Mouse (Mus musculus) 3134 (cell line): ENCODE results near the gene F12.

Experiments
- DNase-seq: peaks from one replicate; pipeline ENCODE4 v3.0.0-alpha.2; 2011; ENCODE audit warnings: low spot score; ENCODE audit not compliant: insufficient read length; ENCODE audit errors: extremely low read depth

Gene F12

GRCm38 (mm10) chr13:55426613-55427012 lies at the start of gene F12:
TSS of gene F12 (minus strand) at chr13:55426793.
- no peak for DNase-seq

- no peak for DNase-seq
Measured at GRCm38 (mm10) chr13:55476256-55476655, 49.7 kb upstream of the F12 start.

- DNase-seq = no peak
Measured at GRCm38 (mm10) chr13:55475750-55476149, 49.2 kb upstream of the F12 start.

GRCm38 (mm10) chr13:55474621-55475069 lies 48.1 kb upstream of the F12 start:
- no peak for DNase-seq

- no peak for DNase-seq
Measured at GRCm38 (mm10) chr13:55473961-55474360, 47.4 kb upstream of the F12 start.

GRCm38 (mm10) chr13:55473076-55473831 lies 46.7 kb upstream of the F12 start:
- DNase-seq = peak; percentile 67

- peak; percentile 81 for DNase-seq
Measured at GRCm38 (mm10) chr13:55472132-55473022, 45.8 kb upstream of the F12 start.

GRCm38 (mm10) chr13:55471819-55472131 lies 45.2 kb upstream of the F12 start:
- DNase-seq = no peak

GRCm38 (mm10) chr13:55471156-55471818 lies 44.7 kb upstream of the F12 start:
- DNase-seq = peak; percentile 88

GRCm38 (mm10) chr13:55470372-55470771 lies 43.8 kb upstream of the F12 start:
- peak; percentile 73 for DNase-seq

GRCm38 (mm10) chr13:55468851-55469560 lies 42.4 kb upstream of the F12 start:
- no peak for DNase-seq

GRCm38 (mm10) chr13:55465830-55466440 lies 39.3 kb upstream of the F12 start:
- no peak for DNase-seq

- peak; percentile 88 for DNase-seq
Measured at GRCm38 (mm10) chr13:55465184-55465583, 38.6 kb upstream of the F12 start.

GRCm38 (mm10) chr13:55464027-55464884 lies 37.7 kb upstream of the F12 start, which contains the start of gene Prr7:
TSS of gene Prr7 (plus strand) at chr13:55464267.
- DNase-seq = no peak

- no peak for DNase-seq
Measured at GRCm38 (mm10) chr13:55463399-55464026, 36.9 kb upstream of the F12 start.

- no peak for DNase-seq
Measured at GRCm38 (mm10) chr13:55462965-55463364, 36.4 kb upstream of the F12 start.

- DNase-seq = no peak
Measured at GRCm38 (mm10) chr13:55451785-55452549, 25.4 kb upstream of the F12 start.

GRCm38 (mm10) chr13:55451296-55451695 lies 24.7 kb upstream of the F12 start:
- DNase-seq = no peak
